Mouse (Mus musculus) left cerebral cortex, postnatal 10 days (tissue): ENCODE results near the gene Vwa5b2. TPM values are rescaled to one million over a fixed set of nuclear protein-coding genes. Genes with fewer than 3 reads are reported as not detected.

ENCODE experiments used
- DNase-seq, 2 experiments: peaks; one replicate each; pipeline ENCODE4 v3.0.0; 2021 to 2022; ENCODE audit warnings: low spot score in 2 of 2, mixed read lengths in 1 of 2; ENCODE audit errors: extremely low spot score in 1 of 2
- intact Hi-C: fragments of 180-260 bp; cut with DNase I; formaldehyde crosslinking; loops from one replicate; pipeline ENCODE4 v1.15.1; 2025
- microRNA-seq: library from miRNA; unstranded; fragments of <30 nt; microRNA quantifications from one replicate; pipeline ENCODE4 v1.2.0, GENCODE M21; 2022
- total RNA-seq, 2 experiments: library from RNA; stranded (reverse); gene quantifications; 2 replicates each; pipeline ENCODE4 v1.2.3; 2021

Vwa5b2 gene
- total RNA-seq, 2 experiments from 2014 or later = 78.1 to 78.5 TPM

DNA sequence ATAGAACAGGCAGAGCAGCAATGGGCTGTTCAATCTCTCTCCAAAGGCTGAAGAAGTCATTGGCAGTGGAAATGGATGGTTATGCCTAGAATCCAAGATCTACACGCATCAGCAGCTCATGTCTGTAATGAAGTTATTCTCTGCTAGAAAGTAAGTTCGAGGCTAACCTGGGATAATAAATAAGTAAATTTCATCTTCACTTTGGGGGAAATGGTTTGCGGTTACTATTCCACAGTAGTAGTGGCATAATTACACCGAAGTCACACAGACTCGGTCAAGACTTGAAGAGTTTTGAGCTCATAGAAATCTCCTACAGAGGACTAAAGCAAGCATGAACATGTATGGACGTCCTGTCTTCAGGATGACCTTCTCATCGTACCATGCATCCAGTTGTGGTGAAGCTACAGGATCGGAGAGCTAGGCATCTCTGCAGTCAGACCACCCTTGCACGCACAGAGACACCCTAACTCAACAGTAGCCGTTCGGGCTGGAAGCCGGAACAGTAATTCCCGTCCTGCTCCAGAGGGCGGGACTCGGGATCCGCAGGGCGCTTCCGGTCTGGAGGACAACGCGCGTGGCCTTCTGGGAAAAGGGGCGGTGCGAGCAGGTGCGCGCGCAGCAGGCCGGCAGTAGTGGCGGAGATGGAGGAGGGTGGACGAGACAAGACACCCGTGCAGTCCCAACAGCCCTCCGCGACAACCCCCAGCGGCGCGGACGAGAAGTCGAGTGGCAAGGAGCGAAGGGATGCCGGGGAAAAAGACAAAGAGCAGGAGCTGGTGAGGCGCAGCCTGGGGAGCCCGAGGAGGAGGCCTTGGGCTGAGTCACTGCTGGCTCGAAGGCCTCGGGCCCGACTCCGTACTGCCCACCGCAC is 62.0 kb downstream of the Vwa5b2 start, which contains the start of gene Psmd2:
Gene Psmd2 (plus strand): TSS at position 577 of the 871 bp plus-strand sequence.
- peak; percentile 95 to 98 for DNase-seq
- intact Hi-C loops = no loop called here

DNA sequence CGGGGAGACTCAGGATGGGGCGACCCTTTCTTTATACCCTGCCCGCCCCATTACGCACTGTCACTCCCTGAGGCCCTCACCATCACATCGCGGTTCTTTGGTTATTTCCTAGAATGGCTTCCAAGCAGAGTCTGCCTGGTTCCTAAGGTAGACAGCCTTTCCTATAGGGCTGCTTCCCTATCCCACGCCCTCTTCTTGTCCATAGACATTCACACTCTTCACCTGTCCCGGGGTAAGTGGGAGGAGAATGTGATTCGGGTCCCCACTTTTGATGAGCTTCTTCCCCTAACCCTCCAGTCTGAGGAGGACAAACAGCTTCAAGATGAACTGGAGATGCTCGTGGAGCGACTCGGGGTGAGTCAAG is 62.7 kb downstream of the Vwa5b2 start:
- DNase-seq = no peak
- intact Hi-C loops = no loop called here

DNA sequence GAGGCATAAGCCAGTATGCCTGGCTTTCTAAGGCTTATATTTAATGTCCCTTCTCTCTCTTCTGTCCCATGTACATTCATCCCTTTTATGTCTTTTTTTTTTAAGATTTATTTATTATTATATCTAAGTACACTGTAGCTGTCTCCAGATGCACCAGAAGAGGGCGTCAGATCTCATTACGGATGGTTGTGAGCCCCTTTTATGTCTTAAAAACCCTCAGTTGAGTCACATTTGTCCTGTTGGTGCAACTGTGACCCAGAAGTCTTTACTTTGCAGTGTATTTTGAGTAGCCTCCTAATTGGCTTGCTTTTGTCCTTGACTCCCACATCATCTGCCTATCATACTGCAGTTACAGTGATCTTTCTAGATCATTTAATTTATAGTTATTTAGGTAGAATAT is 64.0 kb downstream of the Vwa5b2 start:
- no peak for DNase-seq
- intact Hi-C loops = no loop called here

Small RNA genes lying within 50 kb of the gene (microRNA-seq; reads per million reads assigned to microRNA genes)
- 745 reads per million, percentile 74 among the genes with 10 or more reads in this experiment for gene Mir1224

Other genes starting within 250 kb of the Vwa5b2 start
- gene Abcc5, start 163.1 kb upstream of the Vwa5b2 start, total RNA-seq = 100 to 1,000 TPM; 182 to 183 TPM
- gene Eif2b5, start 90.7 kb upstream of the Vwa5b2 start, total RNA-seq = 10 to 100 TPM; 61.4 to 66.7 TPM
- 10 to 100 TPM; 84.8 to 87.8 TPM for gene Dvl3, start 72.5 kb upstream of the Vwa5b2 start, total RNA-seq
- gene Ap2m1, start 54.0 kb upstream of the Vwa5b2 start, total RNA-seq = 100 to 1,000 TPM; 950 to 999 TPM
- 10 to 100 TPM; 67.0 to 80.0 TPM for gene Abcf3, start 40.9 kb upstream of the Vwa5b2 start, total RNA-seq
- 1 to 10 TPM; 2.1 to 2.3 TPM for gene Eef1akmt4, start 22.1 kb downstream of the Vwa5b2 start, total RNA-seq
- not detected for gene Gm49333, start 22.1 kb downstream of the Vwa5b2 start, total RNA-seq
- gene Alg3, start 22.3 kb downstream of the Vwa5b2 start, total RNA-seq = 10 to 100 TPM; 12.7 to 14.0 TPM
- 100 to 1,000 TPM; 224 to 225 TPM for gene Camk2n2, start 31.8 kb downstream of the Vwa5b2 start, total RNA-seq
- gene Ece2, start 40.4 kb downstream of the Vwa5b2 start, total RNA-seq = 10 to 100 TPM; 29.0 TPM
- gene Psmd2, start 62.2 kb downstream of the Vwa5b2 start, total RNA-seq = 100 to 1,000 TPM; 261 to 263 TPM
- 100 to 1,000 TPM; 361 to 366 TPM for gene Eif4g1, start 78.8 kb downstream of the Vwa5b2 start, total RNA-seq
- gene Fam131a, start 103.8 kb downstream of the Vwa5b2 start, total RNA-seq = 100 to 1,000 TPM; 264 to 267 TPM
- gene Polr2h, start 128.2 kb downstream of the Vwa5b2 start, total RNA-seq = 10 to 100 TPM; 26.3 to 28.3 TPM
- 10 to 100 TPM; 50.9 to 51.1 TPM for gene Clcn2, start 128.3 kb downstream of the Vwa5b2 start, total RNA-seq
- gene Chrd, start 143.7 kb downstream of the Vwa5b2 start, total RNA-seq = 10 to 100 TPM; 18.4 to 21.8 TPM
- 1 to 10 TPM; 1.4 to 2.0 TPM for gene Thpo, start 145.0 kb downstream of the Vwa5b2 start, total RNA-seq